Mouse (Mus musculus): Measurements from ENCODE around the gene Nedd9. TPM values are rescaled to one million over a fixed set of nuclear protein-coding genes. Genes with fewer than 3 reads are reported as not detected.

The Nedd9 gene
- polyA plus RNA-seq, 1 experiment = 39.4 TPM

GRCm38 (mm10) chr13:41500793-41501192, 13.6 kb upstream of the Nedd9 start:
- WGBS = 65% methylated on average over 3 of the region's 3 CpGs
- no peak overlapping the region for H3K4me3 ChIP-seq (ENCODE audit: control insufficient read depth, insufficient read depth, low read length)
- no peaks in the 10 kb centered on the region for H3K27me3 ChIP-seq (ENCODE audit: control insufficient read depth, insufficient read depth, low read length)
- H3K27ac ChIP-seq (ENCODE audit: control insufficient read depth, insufficient read depth, low read length) = no peak overlapping the region
- H3K36me3 ChIP-seq (ENCODE audit: control insufficient read depth, insufficient read depth, low read length) = no peaks in the 10 kb centered on the region
- DNase-seq = no peak
- no peak for TF ChIP-seq CTCF (IDR thresholded peaks at IDR 0.05; ENCODE audit: borderline replicate concordance, control insufficient read depth, extremely low read depth, insufficient read depth, low read length, poor library complexity)
- peaks cover 5% of the 10 kb centered on the region; the same call in 1 of the 2 replicates for H3K4me1 ChIP-seq (replicated peaks; ENCODE audit: control insufficient read depth, insufficient read depth, low read length)

GRCm38 (mm10) chr13:41498611-41499121, 11.5 kb upstream of the Nedd9 start:
- H3K27ac ChIP-seq (ENCODE audit: control insufficient read depth, insufficient read depth, low read length) = no peak overlapping the region
- H3K27me3 ChIP-seq (ENCODE audit: control insufficient read depth, insufficient read depth, low read length) = no peaks in the 10 kb centered on the region
- no peak overlapping the region for H3K4me3 ChIP-seq (ENCODE audit: control insufficient read depth, insufficient read depth, low read length)
- H3K4me1 ChIP-seq (replicated peaks; ENCODE audit: control insufficient read depth, insufficient read depth, low read length) = peaks cover 5% of the 10 kb centered on the region; the same call in 1 of the 2 replicates
- WGBS = 93% methylated on average over 2 of the region's 2 CpGs
- no peak for DNase-seq
- no peak for TF ChIP-seq CTCF (IDR thresholded peaks at IDR 0.05; ENCODE audit: borderline replicate concordance, control insufficient read depth, extremely low read depth, insufficient read depth, low read length, poor library complexity)
- no peaks in the 10 kb centered on the region for H3K36me3 ChIP-seq (ENCODE audit: control insufficient read depth, insufficient read depth, low read length)

DNA sequence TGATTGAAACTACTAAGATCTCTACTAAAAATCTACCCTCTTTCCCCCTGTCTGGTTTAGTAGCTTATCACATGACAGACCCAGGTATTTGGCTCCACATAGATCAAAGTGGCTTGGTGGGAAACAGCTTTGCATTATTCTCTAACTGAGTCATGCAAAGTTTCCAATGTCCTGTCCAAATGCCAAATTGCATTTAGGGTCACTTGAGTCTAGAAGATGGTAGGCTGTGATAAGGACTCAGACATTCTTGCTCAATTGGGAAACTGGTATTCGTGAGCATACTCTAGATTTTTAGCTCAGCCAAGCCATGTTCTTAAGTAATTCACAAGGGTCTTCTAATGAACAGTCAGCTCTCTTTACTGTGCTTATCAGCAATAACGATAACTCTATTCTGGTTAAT, 7.5 kb upstream of the Nedd9 start:
- TF ChIP-seq POLR2A (IDR thresholded peaks at IDR 0.05; ENCODE audit: control insufficient read depth, extremely low read depth, insufficient read depth, low read length, poor library complexity) = no peak
- no peak for DNase-seq
- 96% methylated on average over 2 of the region's 2 CpGs for WGBS
- H3K27me3 ChIP-seq (ENCODE audit: control insufficient read depth, insufficient read depth, low read length) = no peaks in the 10 kb centered on the region
- no peaks in the 10 kb centered on the region for H3K4me1 ChIP-seq (replicated peaks; ENCODE audit: control insufficient read depth, insufficient read depth, low read length)
- H3K36me3 ChIP-seq (ENCODE audit: control insufficient read depth, insufficient read depth, low read length) = no peaks in the 10 kb centered on the region
- no peak overlapping the region for H3K4me3 ChIP-seq (ENCODE audit: control insufficient read depth, insufficient read depth, low read length)
- H3K27ac ChIP-seq (ENCODE audit: control insufficient read depth, insufficient read depth, low read length) = no peak overlapping the region

GRCm38 (mm10) chr13:41491981-41492702, 5.0 kb upstream of the Nedd9 start:
- no peaks in the 10 kb centered on the region for H3K36me3 ChIP-seq (ENCODE audit: control insufficient read depth, insufficient read depth, low read length)
- no peak for DNase-seq
- no peak overlapping the region for H3K27ac ChIP-seq (ENCODE audit: control insufficient read depth, insufficient read depth, low read length)
- H3K4me3 ChIP-seq (ENCODE audit: control insufficient read depth, insufficient read depth, low read length) = no peak overlapping the region
- H3K4me1 ChIP-seq (replicated peaks; ENCODE audit: control insufficient read depth, insufficient read depth, low read length) = peaks cover 3% of the 10 kb centered on the region
- WGBS = 91% methylated on average over 8 of the region's 8 CpGs
- no peak for TF ChIP-seq CTCF (IDR thresholded peaks at IDR 0.05; ENCODE audit: borderline replicate concordance, control insufficient read depth, extremely low read depth, insufficient read depth, low read length, poor library complexity)
- no peak for TF ChIP-seq POLR2A (IDR thresholded peaks at IDR 0.05; ENCODE audit: control insufficient read depth, extremely low read depth, insufficient read depth, low read length, poor library complexity)
- no peaks in the 10 kb centered on the region for H3K27me3 ChIP-seq (ENCODE audit: control insufficient read depth, insufficient read depth, low read length)

GRCm38 (mm10) chr13:41491522-41491921, 4.4 kb upstream of the Nedd9 start:
- Histone ChIP-seq H3K4me3 (ENCODE audit: control insufficient read depth, insufficient read depth, low read length) (no peak overlapping the region), H3K27me3 (ENCODE audit: control insufficient read depth, insufficient read depth, low read length) (no peaks in the 10 kb centered on the region), H3K27ac (ENCODE audit: control insufficient read depth, insufficient read depth, low read length) (no peak overlapping the region), H3K4me1 (replicated peaks; ENCODE audit: control insufficient read depth, insufficient read depth, low read length) (peaks cover 3% of the 10 kb centered on the region), H3K36me3 (ENCODE audit: control insufficient read depth, insufficient read depth, low read length) (no peaks in the 10 kb centered on the region)
- 90% methylated on average over 7 of the region's 7 CpGs for WGBS
- DNase-seq = no peak
- no peak for TF ChIP-seq POLR2A (IDR thresholded peaks at IDR 0.05; ENCODE audit: control insufficient read depth, extremely low read depth, insufficient read depth, low read length, poor library complexity)
- TF ChIP-seq CTCF (IDR thresholded peaks at IDR 0.05; ENCODE audit: borderline replicate concordance, control insufficient read depth, extremely low read depth, insufficient read depth, low read length, poor library complexity) = no peak

DNA sequence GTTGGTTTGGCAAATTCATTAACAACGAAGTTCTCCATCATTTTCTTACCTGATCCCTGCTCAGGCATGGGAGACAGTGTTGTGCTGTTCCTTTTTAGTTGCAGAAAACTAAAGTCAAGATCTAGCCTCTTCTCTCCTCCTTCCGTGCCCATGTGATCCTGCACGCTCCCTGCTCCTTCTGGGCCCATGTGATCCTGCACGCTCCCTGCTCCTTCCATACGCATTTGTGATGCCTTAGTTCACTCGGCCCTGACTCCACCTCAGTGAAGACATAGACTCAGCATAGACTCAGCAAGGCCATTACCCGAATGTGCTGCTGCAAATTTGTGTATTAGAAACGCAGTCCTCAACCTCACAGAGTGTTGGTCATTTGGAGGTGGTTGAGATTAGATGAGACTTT, 3.1 kb upstream of the Nedd9 start:
- Histone ChIP-seq H3K36me3 (ENCODE audit: control insufficient read depth, insufficient read depth, low read length) (no peaks in the 10 kb centered on the region), H3K4me1 (replicated peaks; ENCODE audit: control insufficient read depth, insufficient read depth, low read length) (peaks cover 8% of the 10 kb centered on the region), H3K4me3 (ENCODE audit: control insufficient read depth, insufficient read depth, low read length) (no peak overlapping the region), H3K27me3 (ENCODE audit: control insufficient read depth, insufficient read depth, low read length) (no peaks in the 10 kb centered on the region), H3K27ac (ENCODE audit: control insufficient read depth, insufficient read depth, low read length) (no peak overlapping the region)
- no peak for TF ChIP-seq POLR2A (IDR thresholded peaks at IDR 0.05; ENCODE audit: control insufficient read depth, extremely low read depth, insufficient read depth, low read length, poor library complexity)
- TF ChIP-seq CTCF (IDR thresholded peaks at IDR 0.05; ENCODE audit: borderline replicate concordance, control insufficient read depth, extremely low read depth, insufficient read depth, low read length, poor library complexity) = no peak
- WGBS = 97% methylated on average over 8 of the region's 8 CpGs
- DNase-seq = no peak

Data from thymus, adult 2 months (tissue).